Mouse (Mus musculus) limb, embryonic 12.5 days (tissue): ENCODE results near the gene Tbc1d10a. TPM values are rescaled to one million over a fixed set of nuclear protein-coding genes. Genes with fewer than 3 reads are reported as not detected.

ENCODE experiments used
- ATAC-seq: fragments of 200-750 bp; cut with Nextera tagmentation; 2 replicates; pipeline ENCODE4 v1.8.0; 2017; ENCODE audit warnings: low read depth, moderate TSS enrichment; ENCODE audit not compliant: insufficient number of reproducible peaks, insufficient read depth, low FRiP score, low TSS enrichment
- H3K27ac ChIP-seq: fragments of 300-500 bp; sonication (generic); 2 replicates; pipeline ENCODE4 v1.5.1; 2016; ENCODE audit warnings: mild to moderate bottlenecking, moderate library complexity
- H3K27me3 ChIP-seq: fragments of 300-500 bp; sonication (generic); 2 replicates; pipeline ENCODE4 v1.6.1; 2016; ENCODE audit warnings: mild to moderate bottlenecking, moderate library complexity
- H3K36me3 ChIP-seq: fragments of 300-500 bp; sonication (generic); 2 replicates; pipeline ENCODE4 v1.6.1; 2016; ENCODE audit warnings: mild to moderate bottlenecking, moderate library complexity
- H3K4me1 ChIP-seq: fragments of 300-500 bp; sonication (generic); replicated peaks from 2 replicates; pipeline ENCODE4 v1.6.1; 2016
- H3K4me2 ChIP-seq: fragments of 300-500 bp; sonication (generic); 2 replicates; pipeline ENCODE4 v1.6.1; 2016; ENCODE audit warnings: mild to moderate bottlenecking, moderate library complexity
- H3K4me3 ChIP-seq: fragments of 300-500 bp; sonication (generic); replicated peaks from 2 replicates; pipeline ENCODE4 v1.5.1; 2016; ENCODE audit warnings: mild to moderate bottlenecking
- H3K9ac ChIP-seq: fragments of 300-500 bp; sonication (generic); replicated peaks from 2 replicates; pipeline ENCODE4 v1.6.1; 2016; ENCODE audit warnings: mild to moderate bottlenecking, moderate library complexity
- H3K9me3 ChIP-seq: fragments of 300-500 bp; sonication (generic); 2 replicates; pipeline ENCODE4 v1.6.1; 2016; ENCODE audit warnings: mild to moderate bottlenecking, moderate library complexity
- WGBS: fragments of 180-500 bp; shearing (Covaris S2); methylation state at CpG from one replicate; pipeline ENCODE4 v1.1.7; 2016; 5-methylcytosine and 5-hydroxymethylcytosine counted together
- polyA plus RNA-seq: library from polyadenylated mRNA; unstranded; fragments of >200 nt; fragmentation: Nextera tagmentation; extraction: Ambion mirVana; gene quantifications from 2 replicates; pipeline ENCODE4 v1.2.1, GENCODE M21; 2016

The Tbc1d10a gene
- 36.5 and 36.8 TPM in 2 replicates for polyA plus RNA-seq

- Histone ChIP-seq H3K4me3 (peak within 1 kb of the TSS; percentile 84), H3K9me3 (no peaks in the 10 kb centered on the region), H3K36me3 (peaks cover 16% of the 10 kb centered on the region), H3K27me3 (0 out of 2 replicates have a peak, but pooled peaks cover 4% of the 10 kb centered on the region), H3K4me2 (peak within 1 kb of the TSS; percentile 82), H3K27ac (peak within 1 kb of the TSS; percentile 73; the same call in 1 of the 2 replicates), H3K4me1 (peaks cover 25% of the 10 kb centered on the region), H3K9ac (peak within 1 kb of the TSS; percentile 88)
- ATAC-seq = peak; percentile 96
- under 1% methylated on average over 70 of the region's 71 CpGs for WGBS
Measured at GRCm38 (mm10) chr11:4186486-4187317, at the start of gene Tbc1d10a. Gene Tbc1d10a, plus strand, starts transcription at chr11:4186789.

GRCm38 (mm10) chr11:4138964-4139363, 47.6 kb upstream of the Tbc1d10a start:
- Histone ChIP-seq H3K27me3 (no peaks in the 10 kb centered on the region), H3K4me2 (no peak overlapping the region), H3K9ac (no peak overlapping the region), H3K9me3 (no peaks in the 10 kb centered on the region), H3K4me1 (peaks cover 13% of the 10 kb centered on the region), H3K36me3 (peaks cover 74% of the 10 kb centered on the region), H3K4me3 (no peak overlapping the region), H3K27ac (no peak overlapping the region)
- no peak for ATAC-seq
- 58% methylated on average over 2 of the region's 2 CpGs for WGBS

GRCm38 (mm10) chr11:4141505-4141904, 45.1 kb upstream of the Tbc1d10a start:
- no peak for ATAC-seq
- no peaks in the 10 kb centered on the region for H3K27me3 ChIP-seq
- no peak overlapping the region for H3K27ac ChIP-seq
- peaks cover 4% of the 10 kb centered on the region; the same call in 1 of the 2 replicates for H3K4me1 ChIP-seq
- H3K36me3 ChIP-seq = peaks cover 89% of the 10 kb centered on the region
- no peaks in the 10 kb centered on the region for H3K9me3 ChIP-seq
- H3K4me2 ChIP-seq = no peak overlapping the region
- H3K4me3 ChIP-seq = no peak overlapping the region
- H3K9ac ChIP-seq = no peak overlapping the region

GRCm38 (mm10) chr11:4142352-4142751, 44.2 kb upstream of the Tbc1d10a start:
- H3K27ac ChIP-seq = no peak overlapping the region
- H3K4me1 ChIP-seq = no peaks in the 10 kb centered on the region
- no peak overlapping the region for H3K4me3 ChIP-seq
- H3K9me3 ChIP-seq = no peaks in the 10 kb centered on the region
- 87% methylated on average over 4 of the region's 4 CpGs for whole genome bisulfite sequencing
- ATAC-seq = no peak
- H3K4me2 ChIP-seq = no peak overlapping the region
- no peaks in the 10 kb centered on the region for H3K27me3 ChIP-seq
- no peak overlapping the region for H3K9ac ChIP-seq
- H3K36me3 ChIP-seq = peaks cover 81% of the 10 kb centered on the region

GRCm38 (mm10) chr11:4143281-4144062, 43.1 kb upstream of the Tbc1d10a start:
- no peaks in the 10 kb centered on the region for H3K9me3 ChIP-seq
- WGBS = 87% methylated on average over 21 of the region's 21 CpGs
- peaks cover 80% of the 10 kb centered on the region for H3K36me3 ChIP-seq
- H3K4me2 ChIP-seq = no peak overlapping the region
- H3K4me1 ChIP-seq = no peaks in the 10 kb centered on the region
- H3K9ac ChIP-seq = no peak overlapping the region
- no peak for ATAC-seq
- H3K27me3 ChIP-seq = no peaks in the 10 kb centered on the region
- H3K27ac ChIP-seq = no peak overlapping the region
- H3K4me3 ChIP-seq = no peak overlapping the region

- H3K9ac ChIP-seq = 0 out of 2 replicates have a peak overlapping the region, but pooled peaks have one; percentile 27
- ATAC-seq = no peak
Measured at GRCm38 (mm10) chr11:4146381-4146780, 40.2 kb upstream of the Tbc1d10a start.

GRCm38 (mm10) chr11:4147098-4147497, 39.5 kb upstream of the Tbc1d10a start:
- H3K4me2 ChIP-seq = no peak overlapping the region
- H3K27ac ChIP-seq = no peak overlapping the region
- no peaks in the 10 kb centered on the region for H3K9me3 ChIP-seq
- peaks cover 55% of the 10 kb centered on the region for H3K36me3 ChIP-seq
- H3K9ac ChIP-seq = no peak overlapping the region
- no peaks in the 10 kb centered on the region for H3K4me1 ChIP-seq
- H3K27me3 ChIP-seq = no peaks in the 10 kb centered on the region
- 79% methylated on average over 10 of the region's 10 CpGs for WGBS
- H3K4me3 ChIP-seq = no peak overlapping the region
- ATAC-seq = no peak

More at GRCm38 (mm10) chr11:4146381-4146780, 40.2 kb upstream of the Tbc1d10a start:
- no peaks in the 10 kb centered on the region for H3K4me1 ChIP-seq
- 81% methylated on average over 6 of the region's 6 CpGs for WGBS
- H3K27me3 ChIP-seq = no peaks in the 10 kb centered on the region
- H3K36me3 ChIP-seq = peaks cover 59% of the 10 kb centered on the region
- no peak overlapping the region for H3K4me3 ChIP-seq
- H3K4me2 ChIP-seq = no peak overlapping the region
- H3K27ac ChIP-seq = no peak overlapping the region
- H3K9me3 ChIP-seq = no peaks in the 10 kb centered on the region

GRCm38 (mm10) chr11:4148120-4148519, 38.5 kb upstream of the Tbc1d10a start:
- 88% methylated on average over 5 of the region's 5 CpGs for WGBS
- peaks cover 44% of the 10 kb centered on the region for H3K36me3 ChIP-seq
- no peak overlapping the region for H3K4me2 ChIP-seq
- ATAC-seq = no peak
- no peak overlapping the region for H3K4me3 ChIP-seq
- H3K27ac ChIP-seq = no peak overlapping the region
- no peaks in the 10 kb centered on the region for H3K27me3 ChIP-seq
- H3K9me3 ChIP-seq = no peaks in the 10 kb centered on the region
- H3K4me1 ChIP-seq = no peaks in the 10 kb centered on the region
- H3K9ac ChIP-seq = no peak overlapping the region

GRCm38 (mm10) chr11:4148536-4149156, 37.9 kb upstream of the Tbc1d10a start:
- H3K9me3 ChIP-seq = no peaks in the 10 kb centered on the region
- peaks cover 39% of the 10 kb centered on the region for H3K36me3 ChIP-seq
- no peak overlapping the region for H3K4me2 ChIP-seq
- no peak overlapping the region for H3K4me3 ChIP-seq
- H3K4me1 ChIP-seq = no peaks in the 10 kb centered on the region
- no peaks in the 10 kb centered on the region for H3K27me3 ChIP-seq
- no peak overlapping the region for H3K9ac ChIP-seq
- no peak for ATAC-seq
- H3K27ac ChIP-seq = no peak overlapping the region
- 82% methylated on average over 9 of the region's 9 CpGs for WGBS

- 89% methylated on average over 6 of the region's 6 CpGs for WGBS
Measured at GRCm38 (mm10) chr11:4149886-4150285, 36.7 kb upstream of the Tbc1d10a start.

GRCm38 (mm10) chr11:4153694-4154093, 32.9 kb upstream of the Tbc1d10a start:
- H3K27ac ChIP-seq = no peak overlapping the region
- no peak overlapping the region for H3K9ac ChIP-seq
- 93% methylated on average over 7 of the region's 7 CpGs for WGBS
- H3K4me3 ChIP-seq = no peak overlapping the region
- no peaks in the 10 kb centered on the region; the same call in 1 of the 2 replicates for H3K4me1 ChIP-seq
- H3K9me3 ChIP-seq = no peaks in the 10 kb centered on the region
- ATAC-seq = no peak
- H3K4me2 ChIP-seq = no peak overlapping the region
- no peaks in the 10 kb centered on the region for H3K27me3 ChIP-seq
- H3K36me3 ChIP-seq = peaks cover 8% of the 10 kb centered on the region; the same call in 1 of the 2 replicates

More at GRCm38 (mm10) chr11:4149886-4150285, 36.7 kb upstream of the Tbc1d10a start:
- H3K36me3 ChIP-seq = peaks cover 27% of the 10 kb centered on the region; the same call in 1 of the 2 replicates
- no peak overlapping the region for H3K4me3 ChIP-seq
- no peaks in the 10 kb centered on the region for H3K27me3 ChIP-seq
- H3K4me1 ChIP-seq = no peaks in the 10 kb centered on the region
- no peaks in the 10 kb centered on the region for H3K9me3 ChIP-seq
- H3K9ac ChIP-seq = no peak overlapping the region
- H3K27ac ChIP-seq = no peak overlapping the region
- no peak overlapping the region for H3K4me2 ChIP-seq
- ATAC-seq = no peak
